Mouse (Mus musculus) bone marrow, adult 2 months (tissue): ENCODE results near the gene Nat9.

ENCODE experiments used
- CTCF ChIP-seq: fragments of 200-500 bp; IDR thresholded peaks from 2 replicates; pipeline ENCODE4 v1.5.1; 2011; ENCODE audit warnings: low read length, control low read depth; ENCODE audit not compliant: control insufficient read depth, insufficient read depth
- POLR2A ChIP-seq: fragments of 200-500 bp; IDR thresholded peaks from 2 replicates; pipeline ENCODE4 v1.6.1; 2011; ENCODE audit warnings: low read depth, mild to moderate bottlenecking, control low read depth, low read length, borderline replicate concordance; ENCODE audit not compliant: control insufficient read depth

DNA sequence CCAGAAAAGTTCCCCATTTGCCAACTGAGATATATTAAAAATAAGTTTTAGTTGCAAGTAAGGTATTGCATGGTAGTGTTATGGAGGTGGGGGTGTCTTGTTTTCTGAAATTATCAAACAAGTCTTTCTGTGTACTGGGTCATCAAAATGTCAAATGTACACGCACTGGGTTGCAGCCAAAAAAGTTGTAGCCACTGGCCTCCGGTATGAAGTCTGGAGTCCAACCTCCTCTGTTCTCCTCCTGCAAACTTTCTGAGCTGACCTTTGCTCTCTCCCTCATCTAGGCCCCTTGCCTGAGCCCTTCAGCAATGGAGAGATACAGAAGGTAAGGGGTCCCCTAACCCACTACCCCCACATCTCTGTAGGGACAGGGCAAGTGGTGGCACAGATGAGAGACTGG lies 8.9 kb downstream of the Nat9 start:
- TF ChIP-seq CTCF (no peak), POLR2A (no peak)
